Mouse (Mus musculus) central nervous system, embryonic 18 days (tissue): ENCODE data around the gene Sox15. TPM values are rescaled to one million over a fixed set of nuclear protein-coding genes. Genes with fewer than 3 reads are reported as not detected.

Experiments
- polyA plus RNA-seq: library from polyadenylated mRNA; depleted of rRNA; stranded (reverse); fragments of >200 nt; gene quantifications from 2 replicates; pipeline ENCODE4 v1.2.3, GENCODE M21; 2012; rRNA removed

Gene Sox15
- polyA plus RNA-seq, result 0.13 TPM in 1 of 2 replicates, not detected in the other

GRCm38 (mm10) chr11:69655264-69656064, at the start of gene Sox15:
TSS of gene Sox15 (plus strand) at chr11:69655314.

DNA sequence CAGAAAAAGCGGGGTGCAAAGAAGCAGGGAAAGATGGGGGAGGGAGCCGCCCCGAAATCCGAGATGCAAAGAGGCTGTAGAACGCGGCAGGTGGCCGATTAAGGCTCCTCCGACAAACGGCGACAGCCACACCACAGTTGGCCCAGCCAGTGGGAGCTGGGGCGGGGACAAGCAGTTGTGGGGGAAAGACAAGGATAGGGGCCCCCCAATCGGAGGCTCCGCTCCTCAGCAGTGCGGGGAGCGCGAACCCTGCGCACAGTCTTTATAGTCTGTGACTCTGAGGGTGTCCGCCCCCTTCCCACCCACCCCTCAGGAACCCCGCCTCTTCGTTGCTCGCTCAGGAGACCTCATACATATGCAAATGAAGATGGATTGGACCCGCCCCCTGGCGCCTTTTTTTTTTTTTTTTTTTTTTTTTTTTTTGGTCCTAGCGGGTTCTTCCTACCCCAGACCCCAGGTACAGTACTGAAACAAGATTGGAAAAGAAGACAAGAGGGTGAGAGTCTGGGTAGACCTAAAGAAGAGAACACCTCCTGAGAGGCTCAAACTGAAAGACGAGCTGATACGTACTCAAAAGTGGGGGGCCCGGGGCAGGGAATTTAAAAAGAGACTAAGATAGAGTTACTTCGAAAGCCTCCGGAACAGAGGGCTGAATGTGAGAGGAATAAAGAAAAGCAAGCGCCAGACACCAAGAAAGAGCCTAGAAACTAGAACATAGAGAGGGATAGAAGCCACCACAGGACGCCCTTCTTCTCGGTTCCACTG, 49.2 kb upstream of the Sox15 start, which contains the start of gene Atp1b2:
Atp1b2 (minus strand) TSS at position 217 of the 765 bp plus-strand sequence.

GRCm38 (mm10) chr11:69617805-69618204, 37.3 kb upstream of the Sox15 start, which contains the start of gene Shbg:
TSS of gene Shbg (minus strand) at chr11:69617905.

DNA sequence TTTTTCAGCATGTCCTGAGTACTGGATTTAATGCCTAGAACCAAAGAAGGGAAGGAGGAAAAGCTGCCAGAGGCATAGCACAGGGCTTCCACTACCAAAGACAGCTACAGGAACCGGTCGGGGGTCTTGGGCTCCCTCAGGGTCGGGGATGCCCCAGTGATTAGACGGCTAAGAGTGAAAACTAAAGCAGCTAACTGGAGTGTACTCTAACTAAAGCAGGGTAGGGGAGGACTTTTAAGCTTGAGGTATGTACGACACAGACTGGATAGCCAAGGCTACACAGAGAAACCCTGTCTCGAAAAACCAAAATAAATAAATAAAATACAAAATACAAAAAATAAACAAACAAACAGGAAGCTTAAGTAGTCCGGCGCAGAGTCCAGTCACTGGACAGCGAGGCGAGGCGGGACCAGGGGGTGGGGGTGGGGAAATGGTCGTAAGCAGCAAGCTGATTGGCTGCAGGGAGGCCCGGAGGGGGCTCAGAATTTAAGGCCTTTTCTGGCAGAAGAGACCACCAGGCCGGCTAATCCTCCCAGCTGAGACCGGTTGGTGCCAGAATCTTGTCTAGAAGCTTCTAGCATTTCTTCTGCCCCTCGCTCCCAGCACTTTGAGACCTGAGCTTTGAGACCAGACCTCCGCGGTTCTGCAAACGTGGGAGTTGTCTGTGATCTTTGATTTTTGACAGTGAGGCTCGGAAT, 33.4 kb upstream of the Sox15 start, which contains the start of gene Sat2:
Sat2 (plus strand) TSS at position 454 of the 698 bp plus-strand sequence.

GRCm38 (mm10) chr11:69632284-69633089, 22.6 kb upstream of the Sox15 start, which contains the start of gene Fxr2:
TSS of gene Fxr2 (plus strand) at chr11:69632990.

GRCm38 (mm10) chr11:69662213-69662966, 7.3 kb downstream of the Sox15 start, which contains the start of gene Mpdu1:
TSS of gene Mpdu1 (minus strand) at chr11:69662642.

DNA sequence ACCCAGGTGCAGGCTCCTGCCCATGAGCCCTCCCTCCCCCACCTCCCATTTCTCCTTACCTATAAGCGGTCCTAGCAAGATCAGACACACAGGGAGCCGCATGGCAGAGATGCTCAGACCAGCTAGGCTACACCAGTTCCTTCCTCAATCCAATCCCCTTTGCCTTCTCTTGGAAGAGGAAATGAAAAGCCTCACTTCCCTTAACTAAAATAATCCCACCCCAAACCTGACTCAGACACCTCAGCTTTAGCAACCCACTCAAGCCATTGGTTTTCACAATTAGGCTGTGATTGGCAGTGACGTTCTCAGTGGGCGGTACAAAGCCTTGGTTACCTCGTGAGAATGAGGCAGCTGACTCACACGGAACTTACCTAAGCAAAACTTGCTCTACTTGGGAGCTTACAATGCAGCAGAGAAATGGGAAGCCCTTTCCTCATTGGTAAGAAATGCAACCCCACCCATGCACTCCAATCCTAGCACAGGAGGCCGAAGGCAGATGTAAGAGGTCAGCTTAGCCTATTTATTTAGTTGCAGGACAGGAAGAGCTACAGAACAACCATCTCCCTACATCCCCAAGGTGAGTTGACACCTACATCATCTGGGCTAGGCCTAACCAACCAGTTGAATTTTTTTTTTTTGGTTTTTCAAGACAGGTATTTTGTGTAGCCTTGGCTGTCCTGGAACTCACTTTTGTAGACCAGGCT, 11.0 kb downstream of the Sox15 start, which contains the start of gene Cd68:
Cd68 (minus strand) TSS at position 193 of the 704 bp plus-strand sequence.

GRCm38 (mm10) chr11:69672211-69672706, 17.1 kb downstream of the Sox15 start, which contains the start of gene Eif4a1:
TSS of gene Eif4a1 (minus strand) at chr11:69672423.

GRCm38 (mm10) chr11:69681314-69682208, 26.4 kb downstream of the Sox15 start, which contains the start of gene Senp3:
TSS of gene Senp3 (minus strand) at chr11:69682084.

GRCm38 (mm10) chr11:69685526-69686148, 30.5 kb downstream of the Sox15 start, which contains the start of gene Tnfsf13:
TSS of gene Tnfsf13 (minus strand) at chr11:69685784.

GRCm38 (mm10) chr11:69695361-69696181, 40.5 kb downstream of the Sox15 start, which contains the start of the genes Tnfsf12 and Tnfsfm13:
TSS of gene Tnfsf12 (minus strand) at chr11:69695849.
TSS of gene Tnfsfm13 (minus strand) at chr11:69696098.

Other genes with a start within 250 kb of the Sox15 start
- gene Kdm6b, start 241.6 kb upstream of the Sox15 start, polyA plus RNA-seq, result 10.9 and 16.9 TPM in 2 replicates
- 9.3 and 9.5 TPM in 2 replicates for gene Dnah2, start 106.2 kb upstream of the Sox15 start, polyA plus RNA-seq
- 209 and 212 TPM in 2 replicates for gene Efnb3, start 95.1 kb upstream of the Sox15 start, polyA plus RNA-seq
- gene Wrap53, start 75.1 kb upstream of the Sox15 start, polyA plus RNA-seq, result 15.4 and 16.4 TPM in 2 replicates
- gene Trp53, start 75.0 kb upstream of the Sox15 start, polyA plus RNA-seq, result 63.0 and 69.2 TPM in 2 replicates
- 95.2 and 95.8 TPM in 2 replicates for gene Atp1b2, start 49.4 kb upstream of the Sox15 start, polyA plus RNA-seq
- not detected in 2 replicates for gene Shbg, start 37.4 kb upstream of the Sox15 start, polyA plus RNA-seq
- gene Sat2, start 33.3 kb upstream of the Sox15 start, polyA plus RNA-seq, result 16.5 and 16.9 TPM in 2 replicates
- 121 and 125 TPM in 2 replicates for gene Fxr2, start 22.3 kb upstream of the Sox15 start, polyA plus RNA-seq
- 125 and 127 TPM in 2 replicates for gene Mpdu1, start 7.3 kb downstream of the Sox15 start, polyA plus RNA-seq
- gene Cd68, start 10.8 kb downstream of the Sox15 start, polyA plus RNA-seq, result 6.1 and 7.5 TPM in 2 replicates
- gene Eif4a1, start 17.1 kb downstream of the Sox15 start, polyA plus RNA-seq, result 887 and 907 TPM in 2 replicates
- 155 and 168 TPM in 2 replicates for gene Senp3, start 26.8 kb downstream of the Sox15 start, polyA plus RNA-seq
- 0.79 and 1.1 TPM in 2 replicates for gene Tnfsf13, start 30.5 kb downstream of the Sox15 start, polyA plus RNA-seq
- gene Tnfsf12, start 40.5 kb downstream of the Sox15 start, polyA plus RNA-seq, result 7.0 and 7.1 TPM in 2 replicates
- gene Tnfsfm13, start 40.8 kb downstream of the Sox15 start, polyA plus RNA-seq, result 1.2 and 1.5 TPM in 2 replicates
- gene Polr2a, start 103.3 kb downstream of the Sox15 start, polyA plus RNA-seq, result 20.4 and 20.9 TPM in 2 replicates
- gene Slc35g3, start 106.7 kb downstream of the Sox15 start, polyA plus RNA-seq, result 0.12 and 0.20 TPM in 2 replicates
- 15.8 and 16.1 TPM in 2 replicates for gene Zbtb4, start 110.6 kb downstream of the Sox15 start, polyA plus RNA-seq
- gene Chrnb1, start 140.6 kb downstream of the Sox15 start, polyA plus RNA-seq, result 1.6 and 5.2 TPM in 2 replicates
- gene Fgf11, start 146.5 kb downstream of the Sox15 start, polyA plus RNA-seq, result 23.7 and 27.4 TPM in 2 replicates
- gene Tmem102, start 150.3 kb downstream of the Sox15 start, polyA plus RNA-seq, result 0.13 and 0.25 TPM in 2 replicates
- not detected in 2 replicates for gene Gm39566, start 160.0 kb downstream of the Sox15 start, polyA plus RNA-seq
- not detected in 2 replicates for gene Spem2, start 163.2 kb downstream of the Sox15 start, polyA plus RNA-seq
- gene Spem1, start 166.9 kb downstream of the Sox15 start, polyA plus RNA-seq, result 1.3 and 1.5 TPM in 2 replicates
- 90.2 and 112 TPM in 2 replicates for gene Nlgn2, start 182.5 kb downstream of the Sox15 start, polyA plus RNA-seq
- gene Tmem256, start 183.2 kb downstream of the Sox15 start, polyA plus RNA-seq, result 232 and 256 TPM in 2 replicates
- 73.6 and 80.2 TPM in 2 replicates for gene Plscr3, start 191.1 kb downstream of the Sox15 start, polyA plus RNA-seq
- gene Tnk1, start 203.4 kb downstream of the Sox15 start, polyA plus RNA-seq, result 0.04 and 0.18 TPM in 2 replicates
- gene Tmem95, start 222.7 kb downstream of the Sox15 start, polyA plus RNA-seq, result not detected in 2 replicates
- 1.2 TPM in 2 replicates for gene Kctd11, start 226.1 kb downstream of the Sox15 start, polyA plus RNA-seq
- 0.61 and 0.68 TPM in 2 replicates for gene Acap1, start 240.2 kb downstream of the Sox15 start, polyA plus RNA-seq
- 5.3 and 5.6 TPM in 2 replicates for gene 2810408A11Rik, start 245.7 kb downstream of the Sox15 start, polyA plus RNA-seq
- gene Neurl4, start 245.8 kb downstream of the Sox15 start, polyA plus RNA-seq, result 111 and 113 TPM in 2 replicates